In the genomic region with DNA sequence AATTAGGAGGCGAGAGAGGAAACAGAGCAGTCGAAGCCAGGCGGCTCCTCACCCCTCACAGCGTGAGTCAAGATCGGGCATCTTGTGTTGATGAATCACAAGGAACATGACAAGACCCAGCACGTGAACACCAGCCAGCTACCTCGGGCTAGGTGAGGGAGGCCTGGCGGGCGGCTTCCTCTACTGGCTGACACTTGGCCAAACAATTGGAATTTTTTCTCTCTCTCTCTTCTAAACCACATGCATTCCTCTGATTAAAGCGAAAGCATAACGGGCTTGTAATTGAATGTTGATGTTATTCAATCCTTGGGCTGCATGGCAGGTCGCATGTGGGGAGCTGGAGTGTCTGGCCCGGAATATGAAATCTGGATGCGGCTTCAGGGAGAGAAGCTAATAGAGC, we compare ENCODE assay signal across 12 mouse cellular contexts.
DNase-seq lines count a peak whose midpoint lies in the region; ATAC-seq and TF ChIP-seq lines count a peak whose summit lies in the region.
"Had no signal": no experiment of that assay in that cellular context is flagged by ENCODE, and none has a peak within 500 bp of the region (broad histone marks: within the 10 kb centered on the region; RNA-seq: fewer than 3 reads in every experiment).

No protein-coding gene starts in this region.

- peaks cover 14% of the 10 kb centered on the region for H3K4me1 ChIP-seq in intestine, embryonic 16.5 days (ENCODE audit: control insufficient read depth, insufficient read depth, low read length)
- no peaks in the 10 kb centered on the region for H3K4me1 ChIP-seq in intestine, postnatal 0 days (replicated peaks; ENCODE audit: control insufficient read depth, insufficient read depth, low read length)
- H3K4me1 ChIP-seq in embryonic facial prominence, embryonic 10.5 days = peaks cover 64% of the 10 kb centered on the region

- intact Hi-C loops in heart, postnatal 10 days (cut with DNase I) = no loop called here

- no peak for ATAC-seq in intestine, embryonic 16.5 days
- ATAC-seq in intestine, postnatal 0 days = no peak
- ATAC-seq: inflammation-experienced regulatory T-cells, adult 6 months had no signal

- no peaks in the 10 kb centered on the region for H3K36me3 ChIP-seq in intestine, embryonic 16.5 days (ENCODE audit: control insufficient read depth, insufficient read depth, low read length)
- no peaks in the 10 kb centered on the region for H3K36me3 ChIP-seq in intestine, postnatal 0 days (ENCODE audit: control insufficient read depth, insufficient read depth)
- no peaks in the 10 kb centered on the region for H3K36me3 ChIP-seq in embryonic facial prominence, embryonic 10.5 days (replicated peaks)

- no peak overlapping the region; the same call in 1 of the 2 replicates for H3K4me2 ChIP-seq in intestine, embryonic 16.5 days (ENCODE audit: low read depth, low read length)
- H3K4me2 ChIP-seq in intestine, postnatal 0 days (replicated peaks; ENCODE audit: low read depth) = no peak overlapping the region

- no peak for TF ChIP-seq CTCF in intestine, postnatal 0 days (IDR thresholded peaks at IDR 0.05; ENCODE audit: low read depth)

- no peaks in the 10 kb centered on the region for H3K27me3 ChIP-seq in intestine, embryonic 16.5 days (replicated peaks; ENCODE audit: control insufficient read depth, insufficient read depth, low read length)
- H3K27me3 ChIP-seq in intestine, postnatal 0 days (replicated peaks; ENCODE audit: control insufficient read depth, insufficient read depth, low read length) = no peaks in the 10 kb centered on the region
- H3K27me3 ChIP-seq in embryonic facial prominence, embryonic 10.5 days (replicated peaks; ENCODE audit: low read depth, poor library complexity, severe bottlenecking) = peaks cover 10% of the 10 kb centered on the region; the same call in 1 of the 2 replicates

- no peak overlapping the region for H3K4me3 ChIP-seq in intestine, embryonic 16.5 days (ENCODE audit: low read length)
- H3K4me3 ChIP-seq in intestine, postnatal 0 days (ENCODE audit: low read depth, low read length) = no peak overlapping the region
- 0 out of 2 replicates have a peak overlapping the region, but pooled peaks have one; percentile 5 for H3K4me3 ChIP-seq in embryonic facial prominence, embryonic 10.5 days

- peak; percentile 82 for DNase-seq in Muller cell, postnatal 12 days (ENCODE audit: inconsistent ontology term)
- peak; percentile 48 for DNase-seq in embryonic facial prominence, embryonic 10.5 days (ENCODE audit: low spot score)
- peak; percentile 53 for DNase-seq in lung, postnatal 25 days (ENCODE audit: low spot score)
- no peak for DNase-seq in gastrocnemius, adult 8-10 months (ENCODE audit: low spot score in 2 of 2)
- DNase-seq in heart, postnatal 10 days = no peak
- DNase-seq in gastrocnemius, postnatal 10 days = no peak
- DNase-seq: adrenal gland, postnatal 25 days; gastrocnemius, postnatal 25 days had no signal

- H3K9ac ChIP-seq in intestine, embryonic 16.5 days (ENCODE audit: low read depth, low read length) = 0 out of 2 replicates have a peak overlapping the region, but pooled peaks have one; percentile 24
- no peak overlapping the region for H3K9ac ChIP-seq in intestine, postnatal 0 days (ENCODE audit: low read depth, low read length)

- WGBS in intestine, embryonic 16.5 days = 48% methylated on average over 14 of the region's 14 CpGs
- WGBS in intestine, postnatal 0 days = 61% methylated on average over 14 of the region's 14 CpGs
- 58% methylated on average over 14 of the region's 14 CpGs for WGBS in embryonic facial prominence, embryonic 10.5 days

- no peak overlapping the region for H3K27ac ChIP-seq in intestine, embryonic 16.5 days (ENCODE audit: low read length)
- no peak overlapping the region for H3K27ac ChIP-seq in intestine, postnatal 0 days (ENCODE audit: low read depth, low read length)
- no peak overlapping the region; the same call in 1 of the 2 replicates for H3K27ac ChIP-seq in embryonic facial prominence, embryonic 10.5 days (replicated peaks)
- H3K27ac ChIP-seq: macrophage had no signal

- H3K9me3 ChIP-seq in intestine, embryonic 16.5 days (ENCODE audit: control insufficient read depth, low read length) = no peaks in the 10 kb centered on the region
- H3K9me3 ChIP-seq in intestine, postnatal 0 days (ENCODE audit: control insufficient read depth) = no peaks in the 10 kb centered on the region
- H3K9me3 ChIP-seq in embryonic facial prominence, embryonic 10.5 days = no peaks in the 10 kb centered on the region

Comparison
In these comparisons a context has a peak if more than half of its experiments do, and no peak if none do; other contexts are left out.
1. DNase-seq: peak in Muller cell, postnatal 12 days (single experiment), embryonic facial prominence, embryonic 10.5 days (single experiment) and lung, postnatal 25 days (single experiment); none in gastrocnemius, adult 8-10 months (0 of 2), heart, postnatal 10 days (0 of 2) and gastrocnemius, postnatal 10 days (single experiment).